Mouse (Mus musculus) erythroid progenitor cell, adult 5-6 weeks (primary cell): ENCODE data around the gene Tpbpa. TPM values are rescaled to one million over a fixed set of nuclear protein-coding genes. Genes with fewer than 3 reads are reported as not detected.
"Not testable (repeated sequence)": the region's sequence is repeated elsewhere in the genome, so short reads cannot be mapped to it uniquely, and the experiment has no call there.

ENCODE experiments used
- ATAC-seq: replicated peaks from 2 replicates; pipeline ENCODE4 v1.8.0; 2016; ENCODE audit warnings: moderate number of reproducible peaks, mild to moderate bottlenecking, moderate TSS enrichment, inconsistent platforms; ENCODE audit not compliant: poor library complexity, low FRiP score, severe bottlenecking
- total RNA-seq, 2 experiments: library from RNA; stranded (forward) in 1 of 2; stranded (reverse) in 1 of 2; fragments of 150-400 nt in 1 of 2; fragments of 186-747, 209-891 nt in 1 of 2; gene quantifications; 2 replicates each; pipeline versions ENCODE4 v1.2.3 to v1.2.4; 2015 to 2017; ENCODE audit warnings: low replicate concordance in 2 of 2

Gene Tpbpa
- total RNA-seq (2015; ENCODE audit: low replicate concordance), result not detected in 2 replicates
- not detected in 2 replicates for total RNA-seq (2017; ENCODE audit: low replicate concordance)

GRCm38 (mm10) chr13:60941884-60942283, at the start of gene Tpbpa:
TSS of gene Tpbpa (minus strand) at chr13:60941984.
- not testable (repeated sequence) for ATAC-seq

DNA sequence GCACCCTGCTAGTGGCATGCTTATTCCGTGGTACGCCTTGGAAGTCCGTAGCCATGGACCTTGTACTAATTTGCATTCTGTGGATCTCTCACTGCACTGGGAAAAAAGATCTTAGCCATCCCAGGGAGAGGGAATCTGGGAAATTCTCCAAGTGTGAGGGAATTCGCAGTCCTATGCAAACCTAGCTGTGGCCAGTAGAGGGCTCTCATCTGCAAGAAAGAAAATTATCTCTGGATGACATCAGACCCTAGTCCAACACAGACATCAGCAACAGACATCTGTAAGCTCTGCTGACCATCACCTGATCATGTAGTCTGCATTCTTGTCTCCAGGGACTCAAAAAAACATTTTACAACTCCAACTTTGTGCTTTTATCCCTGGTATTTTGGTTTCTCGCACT, 45.1 kb upstream of the Tpbpa start:
- ATAC-seq, result not testable (repeated sequence)

DNA sequence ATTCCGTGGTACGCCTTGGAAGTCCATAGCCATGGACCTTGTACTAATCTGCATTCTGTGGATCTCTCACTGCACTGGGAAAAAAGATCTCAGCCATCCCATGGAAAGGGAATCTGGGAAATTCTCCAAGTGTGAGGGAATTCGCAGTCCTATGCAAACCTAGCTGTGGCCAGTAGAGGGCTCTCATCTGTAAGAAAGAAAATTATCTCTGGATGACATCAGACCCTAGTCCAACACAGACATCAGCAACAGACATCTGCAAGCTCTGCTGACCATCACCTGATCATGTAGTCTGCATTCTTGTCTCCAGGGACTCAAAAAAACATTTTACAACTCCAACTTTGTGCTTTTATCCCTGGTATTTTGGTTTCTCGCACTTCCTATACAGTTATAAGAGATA, 30.5 kb upstream of the Tpbpa start:
- ATAC-seq, result not testable (repeated sequence)

GRCm38 (mm10) chr13:60963985-60964384, 22.2 kb upstream of the Tpbpa start:
- not testable (repeated sequence) for ATAC-seq

DNA sequence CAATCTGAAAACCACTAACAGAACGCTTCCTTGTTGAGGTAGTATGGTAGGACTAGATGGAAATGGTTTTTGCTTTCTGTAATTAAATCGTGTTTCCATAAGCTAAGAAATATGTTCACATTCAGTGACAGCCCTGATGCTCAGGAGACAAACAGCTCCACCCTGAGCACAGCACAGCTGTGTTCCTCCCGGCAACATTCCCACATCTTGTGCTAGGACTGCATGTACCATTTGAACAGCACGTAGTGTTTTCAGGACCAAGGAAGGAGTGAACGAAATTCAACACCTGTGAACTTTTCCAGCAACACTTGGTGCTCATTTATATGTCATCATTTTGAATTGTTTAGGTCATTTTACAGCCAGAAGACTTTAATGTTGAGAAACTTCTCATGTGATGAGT, 19.9 kb upstream of the Tpbpa start:
- ATAC-seq, result no peak

DNA sequence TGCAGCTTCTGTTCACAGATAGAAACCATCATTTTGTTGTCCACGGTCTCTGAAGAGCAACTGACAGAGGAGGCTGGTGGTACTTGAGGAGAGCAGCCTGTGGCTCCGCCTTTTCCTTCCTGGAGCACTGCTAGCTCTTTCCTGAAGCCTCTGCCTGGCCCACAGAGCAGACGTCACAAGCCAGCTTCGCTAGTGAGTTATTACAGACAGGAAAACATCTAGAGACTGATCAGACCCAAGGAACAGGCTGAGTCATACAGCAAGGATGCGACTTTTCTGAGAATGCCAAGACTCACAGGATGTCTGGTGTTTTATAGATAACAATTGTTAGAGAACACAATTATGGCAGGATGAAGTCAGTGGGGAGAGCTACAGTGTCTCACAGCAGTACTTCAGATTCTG, 5.3 kb downstream of the Tpbpa start, which contains the start of the genes Gm49391 and Ctla2a:
Gm49391 (minus strand) TSS at position 72 of the 402 bp plus-strand sequence.
Ctla2a (minus strand) TSS at position 126 of the 402 bp plus-strand sequence.
- no peak for ATAC-seq

GRCm38 (mm10) chr13:60935490-60935889, 6.3 kb downstream of the Tpbpa start, which contains the start of gene Gm49393:
TSS of gene Gm49393 (minus strand) at chr13:60935590.
- not testable (repeated sequence) for ATAC-seq

DNA sequence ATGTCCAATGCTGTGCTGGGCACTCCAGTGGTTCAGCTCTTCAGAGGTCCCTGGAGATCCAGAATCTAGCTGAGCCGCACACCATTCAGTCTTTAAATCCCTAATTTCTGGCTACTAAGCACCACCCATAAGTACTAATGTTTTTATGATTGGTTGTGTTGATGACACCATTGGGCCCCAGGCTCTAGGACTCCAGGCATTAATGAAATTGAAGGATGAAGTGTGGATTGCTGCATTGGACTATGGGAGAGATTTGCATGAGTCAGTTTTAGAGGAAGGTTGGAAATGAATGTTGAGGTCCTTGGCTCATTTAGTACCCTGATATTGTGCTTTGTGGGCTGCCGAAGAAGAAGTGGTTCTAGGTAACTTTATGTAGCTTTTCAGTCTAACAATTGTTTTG, 37.0 kb downstream of the Tpbpa start, which contains the start of gene Tpbpb:
Tpbpb (minus strand) TSS at position 101 of the 400 bp plus-strand sequence.
- not testable (repeated sequence) for ATAC-seq

DNA sequence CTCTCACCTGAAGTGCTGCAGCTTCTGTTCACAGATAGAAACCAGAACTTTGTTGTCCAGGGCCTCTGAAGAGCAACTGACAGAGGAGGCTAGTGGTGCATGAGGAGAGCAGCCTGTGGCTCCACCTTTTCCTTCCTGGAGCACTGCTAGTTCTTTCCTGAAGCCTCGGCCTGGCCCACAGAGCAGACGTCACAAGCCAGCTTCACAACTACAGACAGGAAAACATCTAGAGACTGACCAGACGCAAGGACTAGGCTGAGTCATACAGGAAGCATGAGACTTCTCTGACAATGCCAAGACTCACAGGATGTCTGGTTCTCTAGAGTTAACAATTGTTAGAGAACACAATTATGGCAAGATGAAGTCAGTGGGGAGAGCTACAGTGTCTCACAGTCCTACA, 44.5 kb downstream of the Tpbpa start, which contains the start of gene Ctla2b:
Ctla2b (minus strand) TSS at position 120 of the 400 bp plus-strand sequence.
- no peak for ATAC-seq

- not testable (repeated sequence) for ATAC-seq
Observed at GRCm38 (mm10) chr13:60896794-60897193, 45.0 kb downstream of the Tpbpa start, which contains the start of gene Gm49392. TSS of gene Gm49392 (minus strand) at chr13:60896894.

GRCm38 (mm10) chr13:60895406-60896160, 46.2 kb downstream of the Tpbpa start:
- ATAC-seq, result no peak

DNA sequence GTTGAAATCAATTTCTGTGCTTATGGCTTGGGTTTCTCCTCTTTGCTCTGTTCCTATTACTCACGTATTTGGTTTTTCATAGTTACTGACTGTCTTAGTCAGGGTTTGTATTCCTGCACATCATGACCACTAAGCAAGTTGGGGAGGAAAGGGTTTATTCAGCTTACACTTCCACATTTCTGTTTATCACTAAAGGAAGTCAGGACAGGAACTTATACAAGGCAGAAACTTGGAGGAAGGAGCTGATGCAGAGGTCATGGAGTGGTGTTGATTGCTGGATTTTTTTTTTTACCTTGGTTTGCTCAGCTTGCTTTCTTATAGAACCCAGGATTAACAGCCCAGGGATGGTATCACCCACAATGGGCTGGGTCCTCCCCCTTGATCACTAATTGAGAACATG, 49.5 kb downstream of the Tpbpa start:
- no peak for ATAC-seq

Other genes starting within 250 kb of the Tpbpa start
- not detected in 2 replicates for gene BC051665, start 155.6 kb downstream of the Tpbpa start, total RNA-seq (2015; ENCODE audit: low replicate concordance)
- gene BC051665, start 155.6 kb downstream of the Tpbpa start, total RNA-seq (2017; ENCODE audit: low replicate concordance), result not detected in 2 replicates
- gene Ctsll3, start 139.1 kb downstream of the Tpbpa start, total RNA-seq (2015; ENCODE audit: low replicate concordance), result not detected in 2 replicates
- not detected in 2 replicates for gene Ctsll3, start 139.1 kb downstream of the Tpbpa start, total RNA-seq (2017; ENCODE audit: low replicate concordance)
- gene 4930486L24Rik, start 77.5 kb downstream of the Tpbpa start, total RNA-seq (2015; ENCODE audit: low replicate concordance), result not detected in 2 replicates
- 0.90 TPM in 1 of 2 replicates, not detected in the other for gene 4930486L24Rik, start 77.5 kb downstream of the Tpbpa start, total RNA-seq (2017; ENCODE audit: low replicate concordance)
- gene Gm49392, start 45.1 kb downstream of the Tpbpa start, total RNA-seq (2015; ENCODE audit: low replicate concordance), result not detected in 2 replicates
- gene Gm49392, start 45.1 kb downstream of the Tpbpa start, total RNA-seq (2017; ENCODE audit: low replicate concordance), result not detected in 2 replicates
- gene Ctla2b, start 44.5 kb downstream of the Tpbpa start, total RNA-seq (2015; ENCODE audit: low replicate concordance), result 2.5 and 10.1 TPM in 2 replicates
- 0.90 TPM in 1 of 2 replicates, not detected in the other for gene Ctla2b, start 44.5 kb downstream of the Tpbpa start, total RNA-seq (2017; ENCODE audit: low replicate concordance)
- not detected in 2 replicates for gene Tpbpb, start 37.1 kb downstream of the Tpbpa start, total RNA-seq (2015; ENCODE audit: low replicate concordance)
- not detected in 2 replicates for gene Tpbpb, start 37.1 kb downstream of the Tpbpa start, total RNA-seq (2017; ENCODE audit: low replicate concordance)
- gene Gm49393, start 6.4 kb downstream of the Tpbpa start, total RNA-seq (2015; ENCODE audit: low replicate concordance), result not detected in 2 replicates
- not detected in 2 replicates for gene Gm49393, start 6.4 kb downstream of the Tpbpa start, total RNA-seq (2017; ENCODE audit: low replicate concordance)
- 3.2 TPM in 1 of 2 replicates, not detected in the other for gene Gm49391, start 5.4 kb downstream of the Tpbpa start, total RNA-seq (2015; ENCODE audit: low replicate concordance)
- 3.0 TPM in 1 of 2 replicates, not detected in the other for gene Gm49391, start 5.4 kb downstream of the Tpbpa start, total RNA-seq (2017; ENCODE audit: low replicate concordance)
- gene Ctla2a, start 5.4 kb downstream of the Tpbpa start, total RNA-seq (2015; ENCODE audit: low replicate concordance), result 5.0 TPM in 1 of 2 replicates, not detected in the other
- gene Ctla2a, start 5.4 kb downstream of the Tpbpa start, total RNA-seq (2017; ENCODE audit: low replicate concordance), result 0.53 and 10.9 TPM in 2 replicates
- gene Ctsj, start 64.0 kb upstream of the Tpbpa start, total RNA-seq (2015; ENCODE audit: low replicate concordance), result not detected in 2 replicates
- gene Ctsj, start 64.0 kb upstream of the Tpbpa start, total RNA-seq (2017; ENCODE audit: low replicate concordance), result not detected in 2 replicates
- gene Ctsq, start 98.6 kb upstream of the Tpbpa start, total RNA-seq (2015; ENCODE audit: low replicate concordance), result not detected in 2 replicates
- gene Ctsq, start 98.6 kb upstream of the Tpbpa start, total RNA-seq (2017; ENCODE audit: low replicate concordance), result not detected in 2 replicates
- gene Ctsr, start 222.3 kb upstream of the Tpbpa start, total RNA-seq (2015; ENCODE audit: low replicate concordance), result not detected in 2 replicates
- gene Ctsr, start 222.3 kb upstream of the Tpbpa start, total RNA-seq (2017; ENCODE audit: low replicate concordance), result not detected in 2 replicates